Mouse (Mus musculus) right cerebral cortex, postnatal 25 days (tissue): ENCODE results near the gene Wdr70.

Experiments used
- DNase-seq: peaks from one replicate; pipeline ENCODE4 v3.0.0; 2022

Wdr70 gene

DNA sequence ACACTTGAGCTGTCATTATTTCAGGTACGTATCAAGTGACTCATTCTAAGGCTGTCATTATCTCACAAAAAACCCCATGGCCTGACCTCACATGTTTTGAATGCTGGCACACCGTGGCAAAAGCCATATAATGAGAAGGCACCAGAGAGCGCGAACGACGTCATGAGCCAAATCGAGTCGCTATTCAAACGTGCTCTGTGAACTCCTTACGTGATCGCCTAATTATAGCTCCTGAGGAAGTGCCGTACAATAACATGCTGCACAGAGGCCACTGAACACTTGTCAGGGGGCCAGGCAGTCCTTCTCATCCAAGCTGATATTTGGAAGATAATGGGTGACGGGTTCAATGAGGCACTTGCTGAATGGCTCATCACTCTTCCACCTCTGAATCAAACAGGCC is 241.6 kb downstream of the Wdr70 start:
- DNase-seq = no peak

DNA sequence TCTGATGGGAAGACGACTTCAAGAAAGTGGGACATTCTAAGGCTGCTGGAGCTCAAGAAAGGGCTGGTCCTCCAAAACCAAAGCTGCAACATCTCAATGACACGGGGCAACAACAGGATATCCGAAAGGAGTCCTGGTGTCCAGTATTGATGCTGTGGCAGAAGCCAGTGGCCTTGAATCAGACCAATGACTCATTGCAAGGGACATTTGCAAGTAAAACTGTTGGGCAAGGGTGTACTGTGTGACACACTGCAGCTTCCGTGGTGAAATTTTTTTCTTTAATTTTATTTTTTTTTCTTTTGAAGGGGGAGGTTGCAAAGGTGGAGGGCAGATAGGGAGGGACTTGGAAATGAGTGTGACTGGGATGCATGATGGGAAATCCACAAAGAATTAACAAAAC is 256.6 kb downstream of the Wdr70 start:
- no peak for DNase-seq

DNA sequence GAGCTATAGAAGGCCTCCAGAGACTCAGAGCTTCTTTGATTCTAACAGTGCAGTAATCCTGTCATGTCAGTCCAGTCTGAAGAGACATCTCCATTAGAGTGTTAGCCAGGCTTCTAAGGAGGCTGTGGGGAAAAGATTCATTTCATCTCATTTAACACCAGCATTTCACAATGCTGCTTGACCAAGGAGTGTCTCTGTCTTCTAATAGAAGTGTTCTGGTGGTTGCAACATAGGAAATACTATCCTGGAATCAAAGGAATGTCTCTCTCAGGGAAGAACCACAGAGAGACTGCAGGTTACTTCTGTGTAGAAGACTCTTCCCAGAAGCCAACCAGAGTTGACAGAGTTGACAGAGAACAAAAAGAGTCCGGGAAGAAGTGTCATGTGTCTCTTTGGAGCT is 257.3 kb downstream of the Wdr70 start:
- no peak for DNase-seq

DNA sequence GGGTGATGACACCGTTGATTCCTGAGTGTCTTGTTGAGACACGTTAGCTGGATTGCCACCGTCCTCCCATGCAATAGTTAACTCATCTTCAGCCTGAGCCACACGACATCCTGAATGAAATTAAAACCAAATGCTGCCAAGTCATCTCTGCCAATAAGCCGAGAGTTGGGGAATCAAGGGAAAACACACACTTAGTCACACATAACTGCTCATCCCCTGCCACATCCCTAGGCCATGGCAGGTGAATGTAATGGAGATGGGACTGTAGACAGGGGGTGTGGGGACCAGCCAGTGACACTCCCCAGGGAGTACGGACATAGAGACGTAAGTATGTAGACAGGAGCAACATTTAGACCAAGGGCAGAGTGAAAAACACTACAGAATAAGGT is 260.1 kb downstream of the Wdr70 start:
- DNase-seq = no peak

DNA sequence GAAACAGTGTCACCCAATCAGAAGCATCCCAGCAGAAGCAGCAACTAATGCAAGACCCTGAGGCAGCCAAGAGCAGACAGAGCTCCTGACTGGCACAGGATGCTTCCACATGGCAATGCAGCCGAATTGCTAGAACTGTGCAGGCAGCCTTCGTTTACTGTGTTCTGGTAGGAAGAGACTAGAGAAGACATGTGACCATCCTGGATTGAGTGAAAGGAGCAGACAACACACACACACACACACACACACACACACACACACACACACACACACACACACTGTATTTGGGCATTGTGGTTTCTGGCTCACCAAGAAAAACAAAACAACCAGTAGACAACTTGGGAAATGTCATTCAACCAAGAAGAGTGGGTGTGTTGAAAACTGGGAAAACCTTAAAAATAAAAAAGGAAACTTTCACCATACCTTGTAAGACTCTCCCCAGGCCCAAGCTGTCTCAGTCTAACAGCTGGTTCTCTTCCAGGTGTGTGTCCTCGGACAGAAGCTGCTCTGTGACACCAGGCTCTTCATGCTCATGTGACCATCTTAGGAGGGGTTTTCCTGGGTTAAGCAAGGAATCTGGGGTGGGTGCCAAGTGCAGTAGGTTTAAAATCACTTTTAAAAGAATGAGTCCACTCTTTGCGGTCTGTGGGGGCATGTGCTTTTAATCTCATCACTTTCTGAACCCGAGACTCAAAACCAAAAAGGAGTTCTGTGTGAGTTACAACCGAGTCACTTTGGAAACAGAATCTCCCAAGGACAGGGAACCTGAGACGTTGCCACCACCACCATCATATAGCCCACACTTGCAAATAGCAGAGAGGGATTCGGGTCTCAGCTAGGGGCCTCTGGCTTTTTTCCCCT is 260.7 kb downstream of the Wdr70 start:
- DNase-seq = no peak

GRCm38 (mm10) chr15:7835404-7835803 is 263.6 kb downstream of the Wdr70 start:
- DNase-seq = no peak

- DNase-seq = no peak
These were observed 273.5 kb downstream of the Wdr70 start for GRCm38 (mm10) chr15:7825530-7825929.

- no peak for DNase-seq
These were observed 275.1 kb downstream of the Wdr70 start for GRCm38 (mm10) chr15:7823886-7824285.
